Mouse (Mus musculus) G1E-ER4 (cell line): ENCODE measurements around the gene Ablim1. TPM values are rescaled to one million over a fixed set of nuclear protein-coding genes. Genes with fewer than 3 reads are reported as not detected.

Source experiments
- GATA1 ChIP-seq: IDR thresholded peaks from one replicate; pipeline ENCODE4 v1.8.0; 2012; ENCODE audit warnings: low read length, inconsistent platforms
- polyA plus RNA-seq: library from polyadenylated mRNA; stranded (reverse); fragments of >175 nt; gene quantifications from 2 replicates; pipeline ENCODE4 v1.2.3, GENCODE M21; 2012

Ablim1 gene
- polyA plus RNA-seq, 1 experiment, result 0.05 TPM

DNA sequence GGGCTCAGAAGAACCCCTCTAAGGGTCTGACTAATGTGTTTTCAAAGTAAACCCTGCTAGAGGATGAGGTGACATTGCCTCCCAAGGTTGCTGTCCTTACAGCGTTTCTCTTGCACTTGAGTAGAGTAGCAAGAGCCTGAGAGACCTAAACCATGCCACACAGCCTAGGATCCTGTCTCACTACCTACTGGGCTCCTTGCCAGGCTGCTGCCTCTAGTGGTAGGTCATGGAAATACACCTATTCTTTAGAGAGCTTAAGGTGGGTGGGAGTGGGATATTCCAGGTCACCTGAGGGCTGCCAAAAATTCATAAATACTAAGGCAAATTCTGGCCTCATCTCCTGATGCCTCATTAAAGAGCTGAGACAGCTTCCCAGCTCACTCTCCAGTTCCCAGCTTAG lies 164.4 kb downstream of the Ablim1 start:
- no peak for TF ChIP-seq GATA1

DNA sequence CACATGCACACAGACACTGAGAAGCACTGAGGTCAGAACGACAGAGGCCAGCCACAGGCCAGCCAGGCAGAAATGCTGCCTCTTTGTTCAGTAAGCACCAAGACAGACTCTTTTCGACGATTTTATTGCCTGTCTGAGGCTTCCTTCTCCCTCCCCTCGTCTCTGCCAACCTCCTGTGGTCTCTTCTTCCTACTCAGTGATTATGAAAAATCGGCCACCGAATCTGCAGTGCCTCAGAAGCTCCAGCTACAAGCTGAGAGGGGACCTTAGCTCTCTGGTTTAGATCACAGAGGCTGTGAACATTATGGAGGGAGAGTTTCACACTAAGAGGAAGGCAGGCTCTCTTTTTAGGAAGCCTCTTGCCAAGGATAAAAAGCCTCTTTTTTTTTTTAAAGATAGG lies 167.0 kb downstream of the Ablim1 start:
- TF ChIP-seq GATA1, result no peak

GRCm38 (mm10) chr19:57146936-57147335 lies 167.8 kb downstream of the Ablim1 start:
- TF ChIP-seq GATA1, result no peak

GRCm38 (mm10) chr19:57143646-57144045 lies 171.1 kb downstream of the Ablim1 start:
- no peak for TF ChIP-seq GATA1

GRCm38 (mm10) chr19:57141756-57142461 lies 172.8 kb downstream of the Ablim1 start:
- no peak for TF ChIP-seq GATA1

- TF ChIP-seq GATA1, result no peak
These were observed 173.8 kb downstream of the Ablim1 start for GRCm38 (mm10) chr19:57140874-57141273.

- TF ChIP-seq GATA1, result no peak
These were observed 174.6 kb downstream of the Ablim1 start for GRCm38 (mm10) chr19:57140071-57140470.

- TF ChIP-seq GATA1, result no peak
These were observed 175.7 kb downstream of the Ablim1 start for GRCm38 (mm10) chr19:57138909-57139617.

- TF ChIP-seq GATA1, result no peak
These were observed 176.2 kb downstream of the Ablim1 start for GRCm38 (mm10) chr19:57138469-57138868.

- no peak for TF ChIP-seq GATA1
These were observed 176.7 kb downstream of the Ablim1 start for GRCm38 (mm10) chr19:57138045-57138444.

DNA sequence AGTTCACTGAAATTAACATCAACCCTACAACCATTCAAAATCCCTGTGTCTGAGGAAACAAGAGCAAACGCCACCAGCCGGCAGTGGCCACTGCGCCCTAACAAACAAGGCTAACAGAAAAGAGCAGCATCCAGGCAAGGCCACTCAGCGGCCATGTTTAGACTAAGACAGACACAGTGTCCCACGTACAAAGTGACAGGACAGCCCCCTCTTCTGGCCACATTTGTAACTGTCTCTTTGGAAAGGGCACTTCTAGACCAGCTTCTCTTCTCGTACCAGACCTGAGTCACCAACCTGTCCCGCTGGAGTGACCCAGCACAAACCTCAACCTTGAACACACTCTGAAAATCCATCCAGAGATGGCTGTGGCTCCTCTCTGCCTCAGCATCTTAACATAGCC lies 178.5 kb downstream of the Ablim1 start:
- no peak for TF ChIP-seq GATA1

DNA sequence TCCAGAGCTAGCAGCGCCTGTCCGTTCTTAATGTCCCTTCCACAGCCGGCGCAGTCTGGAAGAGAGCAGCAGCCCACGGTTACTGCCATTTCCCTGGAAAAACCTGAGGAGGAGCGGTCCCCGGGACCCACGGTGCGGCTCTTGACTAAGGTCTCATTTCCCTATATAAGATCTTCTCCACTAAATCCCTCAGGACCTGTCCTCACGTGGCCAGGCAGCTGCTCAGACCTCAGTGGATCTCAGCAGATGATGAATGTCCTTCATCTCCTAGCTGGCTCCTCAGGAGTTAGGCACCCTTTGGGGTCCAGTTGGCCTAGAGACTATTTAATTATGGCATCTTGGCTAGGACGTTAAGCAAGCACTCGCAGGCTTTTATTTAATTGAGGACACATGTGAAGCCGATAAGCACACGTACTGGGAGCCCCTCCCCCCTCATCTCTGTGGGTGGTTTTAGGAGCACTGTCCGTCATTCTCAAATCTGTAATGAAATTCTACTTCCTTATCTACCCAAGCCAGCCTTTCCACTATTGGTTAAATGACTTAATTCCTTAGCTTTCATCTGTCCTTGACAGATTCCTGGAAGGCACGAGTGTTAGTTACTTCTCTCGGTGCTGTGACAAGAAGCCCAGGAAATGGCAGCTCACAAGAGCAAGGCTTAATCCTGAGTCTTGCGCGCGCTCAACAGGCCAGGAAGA lies 179.9 kb downstream of the Ablim1 start:
- no peak for TF ChIP-seq GATA1

GRCm38 (mm10) chr19:57132916-57133520 lies 181.7 kb downstream of the Ablim1 start:
- TF ChIP-seq GATA1, result no peak

DNA sequence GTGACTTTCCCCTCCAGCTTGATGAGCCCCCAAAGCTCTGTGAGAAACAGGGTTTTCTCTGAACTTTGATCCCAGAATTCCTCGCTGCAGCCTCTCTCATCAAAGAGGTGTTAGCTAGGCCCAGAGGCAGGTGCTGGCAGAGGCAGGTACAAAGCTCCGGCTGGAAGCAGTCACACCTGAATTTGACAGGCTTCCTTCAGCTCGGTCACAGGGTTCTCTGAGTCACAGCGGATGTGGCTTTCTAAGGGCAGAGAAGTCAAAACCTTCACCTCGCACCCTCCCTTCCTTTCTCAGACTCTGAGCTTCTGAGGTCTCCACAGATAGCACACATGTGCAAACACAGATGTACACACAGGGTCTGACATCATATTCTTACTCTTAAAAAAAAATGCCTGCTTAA lies 182.4 kb downstream of the Ablim1 start:
- no peak for TF ChIP-seq GATA1

DNA sequence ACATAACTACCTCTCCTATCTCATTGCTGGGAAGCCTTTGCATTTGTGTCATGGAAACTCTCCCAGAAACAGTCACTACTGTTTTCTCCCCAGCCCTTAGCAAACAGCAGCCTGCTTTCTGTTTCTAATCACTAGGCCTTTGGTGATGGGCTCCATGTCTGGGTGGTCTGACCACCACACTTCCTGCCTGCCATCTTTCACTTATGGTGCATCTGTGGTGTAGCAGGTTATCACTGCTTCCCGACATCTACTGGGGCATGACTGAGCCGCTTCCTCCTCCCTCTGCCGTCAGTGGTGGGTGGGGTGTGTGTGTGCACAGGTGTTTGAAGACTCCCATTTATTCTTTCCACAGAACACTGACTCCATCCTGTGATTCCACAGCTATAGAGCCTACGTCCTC lies 183.4 kb downstream of the Ablim1 start:
- TF ChIP-seq GATA1, result no peak

DNA sequence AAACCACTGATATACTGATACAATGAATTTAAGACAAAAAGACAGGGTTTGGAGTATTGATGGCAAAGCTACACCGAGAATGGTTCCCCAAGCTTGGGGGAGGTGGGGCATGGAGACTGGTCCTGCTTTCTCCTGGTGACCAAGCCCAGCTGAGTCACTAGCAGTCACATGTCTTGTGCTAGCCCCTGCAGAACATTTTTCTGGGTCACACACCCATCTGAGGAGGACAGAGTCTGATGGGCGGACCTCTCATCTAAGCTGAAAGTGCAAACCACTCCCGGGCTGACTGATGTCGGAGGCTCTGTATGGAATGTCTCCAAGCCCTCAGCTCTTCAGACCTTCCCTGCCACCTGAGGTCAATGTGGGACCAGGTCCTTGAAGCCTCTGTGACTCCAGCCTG lies 184.1 kb downstream of the Ablim1 start:
- no peak for TF ChIP-seq GATA1
